Mouse (Mus musculus) liver, embryonic 14.5 days (tissue): ENCODE data around the gene Fam71e2.

Experiments used
- CTCF ChIP-seq: IDR thresholded peaks from 2 replicates; pipeline ENCODE4 v1.5.1; 2016; ENCODE audit warnings: antibody characterized with exemption, low read depth, control low read depth
- EP300 ChIP-seq: IDR thresholded peaks from 2 replicates; pipeline ENCODE4 v1.6.1; 2016; ENCODE audit warnings: antibody characterized with exemption, low read depth

GRCm38 (mm10) chr7:4748321-4748720 is 22.8 kb downstream of the Fam71e2 start:
- TF ChIP-seq CTCF (peak; percentile 27), EP300 (no peak)
